Mouse (Mus musculus) naive thymus-derived CD4-positive, alpha-beta T cell, adult 5 months (primary cell): ENCODE results near the gene Togaram1. TPM values are rescaled to one million over a fixed set of nuclear protein-coding genes. Genes with fewer than 3 reads are reported as not detected.

Source experiments
- polyA plus RNA-seq: library from polyadenylated mRNA; unstranded; fragments of 100-300 nt; shearing (Covaris generic); gene quantifications from one replicate; pipeline ENCODE4 v1.2.1, GENCODE M21; 2017

The Togaram1 gene
- 50.1 TPM for polyA plus RNA-seq

GRCm38 (mm10) chr12:64965124-64966026, at the start of gene Togaram1, which contains the start of gene Klhl28:
TSS of gene Togaram1 (plus strand) at chr12:64965804.
TSS of gene Klhl28 (minus strand) at chr12:64965534.

GRCm38 (mm10) chr12:64917578-64918471, 47.8 kb upstream of the Togaram1 start, which contains the start of gene Gm527:
TSS of gene Gm527 (plus strand) at chr12:64917906.

GRCm38 (mm10) chr12:65036190-65036870, 70.7 kb downstream of the Togaram1 start, which contains the start of gene Prpf39:
TSS of gene Prpf39 (plus strand) at chr12:65036333.

Other genes starting within 250 kb of the Togaram1 start
- gene Gm527, start 47.9 kb upstream of the Togaram1 start, polyA plus RNA-seq = 13.9 TPM
- gene Klhl28, start 270 bp upstream of the Togaram1 start, polyA plus RNA-seq = 28.5 TPM
- 109 TPM for gene Prpf39, start 70.5 kb downstream of the Togaram1 start, polyA plus RNA-seq
- 180 TPM for gene Fkbp3, start 108.2 kb downstream of the Togaram1 start, polyA plus RNA-seq
- gene Fancm, start 109.8 kb downstream of the Togaram1 start, polyA plus RNA-seq = 15.7 TPM
- gene Mis18bp1, start 206.8 kb downstream of the Togaram1 start, polyA plus RNA-seq = 1.0 TPM